Mouse (Mus musculus) ES-Bruce4 (cell line): Measurements from ENCODE around the gene Rfx2.

Experiments used
- CTCF ChIP-seq: IDR thresholded peaks from one replicate; pipeline ENCODE4 v1.8.1; 2011; ENCODE audit warnings: low read depth, low read length
- POLR2A ChIP-seq: IDR thresholded peaks from one replicate; pipeline ENCODE4 v1.8.1; 2011; ENCODE audit warnings: low read length; ENCODE audit not compliant: insufficient read depth

GRCm38 (mm10) chr17:56763741-56764250 is 67.0 kb downstream of the Rfx2 start:
- TF ChIP-seq CTCF: no peak
- TF ChIP-seq POLR2A: no peak
